Mouse (Mus musculus): ENCODE results near the gene Lyl1. TPM values are rescaled to one million over a fixed set of nuclear protein-coding genes. Genes with fewer than 3 reads are reported as not detected.

Gene Lyl1
- polyA plus RNA-seq, 1 experiment: 2.9 TPM

DNA sequence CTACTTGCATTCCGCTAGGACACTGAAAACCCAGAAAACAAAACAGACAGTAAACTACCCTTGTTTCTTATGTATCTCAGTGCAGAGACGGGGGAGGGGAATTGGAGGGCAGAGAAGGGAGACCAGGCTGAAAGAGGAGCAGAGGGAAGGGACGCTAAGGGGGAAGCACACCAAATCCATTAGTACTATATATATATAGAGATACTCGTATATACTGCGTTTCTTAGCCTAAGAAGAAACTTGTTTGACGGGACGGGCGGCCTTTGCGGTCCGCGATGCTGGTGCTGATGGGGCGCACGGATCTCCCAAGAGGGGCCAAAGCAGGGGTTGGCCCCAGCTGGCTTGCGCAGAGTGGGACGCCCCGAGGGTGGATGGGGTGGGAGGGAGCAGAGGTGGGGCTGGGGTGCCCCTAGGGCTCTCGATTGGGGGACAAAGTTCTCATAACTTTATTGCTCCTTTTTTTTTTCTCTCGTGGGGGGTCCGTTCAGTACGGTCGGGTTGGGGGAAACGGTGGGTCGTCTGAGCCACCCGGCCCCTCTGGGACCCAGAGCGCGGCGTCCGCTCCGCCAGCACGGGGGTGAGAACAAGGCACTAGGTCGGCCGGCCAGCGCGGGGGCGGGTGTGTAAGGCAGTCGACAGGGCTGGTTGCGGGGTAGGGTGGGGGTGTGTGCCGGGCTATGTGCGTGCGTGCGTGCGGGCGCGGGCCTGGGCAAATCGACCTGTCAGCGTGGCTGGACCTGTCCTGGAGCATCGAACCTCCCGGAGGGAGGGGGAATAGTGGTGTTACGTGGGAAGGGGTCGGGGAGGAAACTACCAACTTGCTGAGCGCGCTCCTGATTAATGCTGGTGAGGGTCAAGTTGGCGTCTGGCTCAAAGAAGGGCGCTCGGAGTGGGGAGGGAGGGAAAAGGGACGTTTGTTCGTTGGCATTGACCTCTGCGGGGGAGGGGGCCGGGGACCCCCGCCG, 3.9 kb downstream of the Lyl1 start:
- H3K4me3 ChIP-seq (ENCODE audit: insufficient read depth, low read depth, low read length): peak overlapping the region; percentile 57
- peak overlapping the region; percentile 49 for H3K27ac ChIP-seq (replicated peaks; ENCODE audit: low read depth, low read length)
- peaks cover 23% of the 10 kb centered on the region for H3K4me1 ChIP-seq (ENCODE audit: control insufficient read depth, insufficient read depth, insufficient read length, low read length)

DNA sequence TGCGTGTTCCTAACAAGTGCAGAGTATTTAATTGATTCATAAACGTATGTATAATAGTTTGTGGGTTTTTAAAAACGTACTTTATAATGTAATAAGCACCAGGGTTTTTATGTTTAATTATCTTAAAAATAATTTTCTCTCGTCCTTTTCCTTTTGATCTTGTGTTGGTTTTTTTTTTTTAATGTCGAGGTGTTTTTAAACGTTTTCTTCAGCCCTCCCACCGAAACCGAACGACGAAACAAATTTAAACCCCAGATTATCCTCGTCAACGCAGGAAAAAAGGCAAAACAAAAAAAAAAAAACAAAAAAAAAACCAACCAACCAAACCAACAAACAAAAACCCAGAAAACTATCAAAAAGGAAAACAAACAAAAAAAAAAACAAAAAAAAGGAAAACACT, 4.7 kb downstream of the Lyl1 start:
- H3K4me1 ChIP-seq (ENCODE audit: control insufficient read depth, insufficient read depth, insufficient read length, low read length): peaks cover 20% of the 10 kb centered on the region
- peak overlapping the region; percentile 57 for H3K4me3 ChIP-seq (ENCODE audit: insufficient read depth, low read depth, low read length)
- no peak overlapping the region for H3K27ac ChIP-seq (replicated peaks; ENCODE audit: low read depth, low read length)

DNA sequence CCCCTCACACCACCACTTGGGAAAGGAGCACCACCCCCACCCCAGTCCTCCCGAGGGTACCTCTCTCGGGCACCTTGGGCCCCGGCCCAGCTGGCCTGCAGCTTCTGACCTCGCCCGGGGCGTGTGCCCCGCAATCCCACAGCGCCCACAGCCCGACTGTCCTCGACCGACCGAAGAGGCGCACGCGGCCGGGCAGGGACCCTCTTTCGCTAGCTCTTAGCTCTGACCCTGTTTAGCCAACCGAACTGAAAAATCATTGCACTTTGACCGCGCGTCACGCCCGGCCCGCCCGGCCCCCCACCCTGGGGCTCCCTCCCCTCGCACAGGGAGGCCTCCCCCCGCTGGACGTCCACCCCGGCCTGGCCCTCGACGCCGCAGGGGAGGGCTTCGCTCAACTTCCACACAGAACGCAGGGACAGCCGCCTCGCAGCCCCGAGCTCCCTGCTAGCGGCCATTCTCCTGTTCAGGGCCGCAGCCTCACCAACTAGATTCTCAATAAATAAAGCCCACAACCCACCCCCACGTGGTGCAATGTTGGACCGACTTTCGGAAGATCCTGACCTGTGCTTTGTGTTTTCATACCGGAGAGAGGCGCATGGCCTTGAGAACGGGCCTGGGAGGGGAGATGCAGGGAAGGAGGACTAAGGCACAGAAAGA, 5.5 kb downstream of the Lyl1 start:
- peak overlapping the region; percentile 46 for H3K4me3 ChIP-seq (ENCODE audit: insufficient read depth, low read depth, low read length)
- peak overlapping the region; percentile 64 for H3K27ac ChIP-seq (replicated peaks; ENCODE audit: low read depth, low read length)
- peaks cover 20% of the 10 kb centered on the region for H3K4me1 ChIP-seq (ENCODE audit: control insufficient read depth, insufficient read depth, insufficient read length, low read length)

DNA sequence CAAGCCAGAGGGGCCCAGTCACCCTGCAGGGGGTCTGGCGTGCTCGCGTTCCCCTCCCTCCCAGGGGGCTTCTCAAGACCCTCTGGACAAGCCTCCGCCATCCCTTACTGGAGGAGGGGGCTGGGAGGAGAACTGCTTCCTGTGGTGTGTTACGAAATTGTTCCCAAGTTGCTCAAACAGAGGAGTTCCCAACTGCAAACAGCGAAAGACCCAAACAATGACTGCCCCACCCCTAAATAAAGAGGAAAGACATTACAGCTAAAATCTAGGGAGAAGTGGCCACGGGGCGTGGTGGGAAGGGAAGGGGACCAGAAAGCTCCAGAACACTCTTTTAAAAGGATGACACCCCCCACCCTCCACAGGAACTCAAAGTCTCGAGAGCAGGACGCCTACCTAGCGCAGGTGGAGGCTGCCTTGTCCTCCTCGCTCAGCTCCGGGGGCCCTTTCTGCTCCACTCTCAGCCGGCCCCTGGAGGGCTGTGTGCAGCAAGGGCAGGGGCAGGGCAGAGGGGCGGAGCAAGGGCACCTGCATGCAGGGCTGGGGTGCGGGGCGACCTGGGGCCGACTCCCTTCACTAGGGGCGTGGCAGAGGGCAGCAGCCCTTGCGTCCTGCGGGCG, 6.1 kb downstream of the Lyl1 start:
- Histone ChIP-seq H3K4me3 (ENCODE audit: insufficient read depth, low read depth, low read length) (peak overlapping the region; percentile 46), H3K4me1 (ENCODE audit: control insufficient read depth, insufficient read depth, insufficient read length, low read length) (peaks cover 21% of the 10 kb centered on the region), H3K27ac (replicated peaks; ENCODE audit: low read depth, low read length) (peak overlapping the region; percentile 70)

DNA sequence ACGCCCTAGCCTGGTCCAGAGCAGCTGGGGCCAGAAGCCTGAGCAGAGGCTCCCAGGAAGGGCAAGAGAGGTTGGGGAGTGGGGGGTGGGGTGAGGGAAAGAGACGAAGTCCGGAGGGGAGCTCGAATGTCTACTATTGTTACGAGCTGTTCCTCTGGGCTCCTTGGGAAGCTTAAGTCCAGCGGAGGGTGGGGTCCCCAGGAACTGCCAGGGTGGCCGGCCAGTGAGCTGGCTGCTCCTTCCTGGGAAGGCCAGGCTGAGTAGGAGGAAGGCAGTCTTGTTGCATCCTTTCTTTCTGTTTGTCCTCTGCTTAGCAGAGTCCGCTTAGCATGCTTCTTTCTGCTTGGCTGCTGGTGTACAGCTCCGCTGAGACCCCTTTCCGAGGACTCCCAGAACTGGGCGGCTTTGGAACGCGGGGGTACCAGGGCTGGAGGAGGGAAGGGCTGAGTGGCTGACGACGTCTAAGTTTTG, 6.8 kb downstream of the Lyl1 start:
- peak overlapping the region; percentile 70 for H3K27ac ChIP-seq (replicated peaks; ENCODE audit: low read depth, low read length)
- peak overlapping the region; percentile 46; the same call in 1 of the 2 replicates for H3K4me3 ChIP-seq (ENCODE audit: insufficient read depth, low read depth, low read length)
- peaks cover 21% of the 10 kb centered on the region for H3K4me1 ChIP-seq (ENCODE audit: control insufficient read depth, insufficient read depth, insufficient read length, low read length)

DNA sequence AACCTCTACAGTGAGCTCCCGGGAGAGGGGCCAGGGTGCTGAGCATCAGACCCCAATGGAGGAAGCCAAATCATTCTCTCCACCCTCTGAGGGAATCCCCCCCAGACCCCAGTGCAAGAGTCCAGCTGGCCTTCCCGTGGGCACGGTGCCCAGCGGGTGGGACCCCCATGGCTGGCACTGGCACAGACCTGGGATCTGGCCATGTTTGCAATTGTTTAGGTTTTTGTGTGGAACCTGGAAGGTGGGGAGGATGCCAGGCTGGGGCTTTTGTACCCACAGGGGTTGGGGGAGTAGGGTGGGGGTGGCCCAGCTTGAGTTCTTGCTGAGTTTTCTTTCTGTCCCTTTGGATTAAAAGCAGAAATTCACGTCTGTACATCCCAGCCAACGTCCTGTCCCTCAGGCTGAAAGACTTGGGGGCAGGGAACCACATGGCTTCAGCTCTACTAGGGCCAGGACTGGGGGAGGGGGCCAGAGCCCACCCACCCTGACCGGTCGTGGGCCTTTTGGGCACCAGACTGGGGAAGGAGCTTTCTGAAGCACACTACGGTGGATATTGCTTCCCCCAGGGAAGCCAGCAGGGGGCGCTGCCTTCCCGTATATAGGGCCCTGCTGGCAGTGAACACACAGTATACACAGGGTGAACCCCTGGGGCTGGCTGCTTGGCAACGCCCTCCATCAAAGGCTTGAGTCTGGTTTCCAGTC, 7.7 kb downstream of the Lyl1 start:
- no peak overlapping the region for H3K27ac ChIP-seq (replicated peaks; ENCODE audit: low read depth, low read length)
- H3K4me1 ChIP-seq (ENCODE audit: control insufficient read depth, insufficient read depth, insufficient read length, low read length): peaks cover 17% of the 10 kb centered on the region
- H3K4me3 ChIP-seq (ENCODE audit: insufficient read depth, low read depth, low read length): no peak overlapping the region

DNA sequence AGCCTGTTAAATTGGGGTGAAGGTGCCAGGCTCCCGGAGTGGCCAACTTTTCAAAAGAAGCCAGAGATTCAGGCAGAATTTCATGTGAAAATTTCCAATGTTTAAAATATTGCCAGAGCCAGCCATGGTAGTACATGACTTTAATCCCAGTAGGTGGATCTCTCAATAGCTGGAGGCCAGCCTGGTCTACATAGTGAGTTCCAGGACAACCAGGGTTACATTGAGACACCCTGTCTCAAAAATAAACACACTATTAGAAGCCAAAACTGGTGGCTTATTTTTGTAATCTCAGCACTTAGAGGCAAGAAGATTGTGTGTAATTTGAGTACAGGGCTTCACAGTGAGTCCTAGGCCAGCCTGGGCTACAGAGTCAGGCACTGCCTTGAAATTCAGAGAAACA, 8.7 kb downstream of the Lyl1 start:
- Histone ChIP-seq H3K4me1 (ENCODE audit: control insufficient read depth, insufficient read depth, insufficient read length, low read length) (peaks cover 14% of the 10 kb centered on the region), H3K4me3 (ENCODE audit: insufficient read depth, low read depth, low read length) (no peak overlapping the region), H3K27ac (replicated peaks; ENCODE audit: low read depth, low read length) (peak overlapping the region; percentile 36; the same call in 1 of the 2 replicates)

DNA sequence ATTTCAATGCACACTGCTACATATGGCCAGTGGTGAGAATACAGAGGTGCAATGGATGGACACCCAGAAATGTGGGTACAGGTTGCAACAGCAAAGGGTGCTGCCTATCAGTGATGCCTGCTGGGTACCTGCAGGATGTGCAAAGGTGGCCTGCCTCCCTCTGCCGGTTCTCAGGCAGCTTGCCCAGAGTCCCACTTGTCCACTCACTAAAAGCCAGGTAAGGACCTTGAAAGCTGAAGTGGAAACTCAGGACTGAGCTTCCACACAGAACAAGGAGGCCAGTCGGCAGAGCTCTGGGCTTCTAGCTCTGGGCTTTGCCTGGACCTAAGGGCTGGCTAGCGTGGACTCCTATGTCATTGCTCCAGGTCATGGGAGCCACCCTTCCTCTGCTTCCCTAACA, 10.1 kb downstream of the Lyl1 start:
- peaks cover 11% of the 10 kb centered on the region for H3K4me1 ChIP-seq (ENCODE audit: control insufficient read depth, insufficient read depth, insufficient read length, low read length)
- peak overlapping the region; percentile 67; the same call in 1 of the 2 replicates for H3K27ac ChIP-seq (replicated peaks; ENCODE audit: low read depth, low read length)
- H3K4me3 ChIP-seq (ENCODE audit: insufficient read depth, low read depth, low read length): no peak overlapping the region

DNA sequence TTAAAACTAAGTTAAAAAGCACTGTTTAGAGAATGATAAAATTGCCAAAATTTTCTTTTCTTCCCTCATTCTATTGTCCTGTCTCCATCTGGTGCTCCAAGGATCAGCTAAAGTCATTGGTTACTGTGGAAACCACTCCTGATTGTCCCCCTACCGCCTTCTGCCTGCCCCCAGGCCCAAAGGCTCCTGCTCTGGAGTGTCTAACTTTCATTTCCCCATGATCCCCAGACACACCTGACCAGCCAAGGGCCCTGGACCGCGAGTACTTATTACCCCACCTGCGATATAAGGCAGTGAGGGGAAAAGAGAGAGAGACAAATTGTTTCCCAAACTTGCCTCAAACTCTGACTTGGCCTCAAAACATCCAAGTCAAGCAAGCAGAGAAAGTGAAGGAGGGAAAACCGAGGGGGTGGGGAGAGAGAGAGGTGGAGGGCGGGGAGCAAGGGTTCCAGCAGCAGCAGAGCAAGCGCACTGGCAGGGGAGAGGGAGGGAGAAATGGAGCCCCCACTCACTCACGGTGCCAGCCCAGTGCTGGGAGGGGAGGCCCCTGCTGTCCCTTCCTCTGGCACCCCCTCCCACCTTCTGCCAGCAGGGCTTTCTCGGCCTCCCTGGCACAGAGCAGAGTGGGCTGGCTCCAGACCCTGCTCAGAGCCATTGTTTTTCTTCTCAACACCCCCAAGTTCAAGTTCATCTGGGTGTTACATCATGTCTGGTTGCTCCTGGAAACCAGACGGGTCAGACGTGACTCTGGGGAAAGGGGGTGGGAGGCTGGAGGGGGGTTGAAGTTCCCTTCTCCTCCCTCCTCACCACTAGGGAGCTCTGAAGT, 10.9 kb downstream of the Lyl1 start:
- H3K4me1 ChIP-seq (ENCODE audit: control insufficient read depth, insufficient read depth, insufficient read length, low read length): peaks cover 7% of the 10 kb centered on the region
- H3K27ac ChIP-seq (replicated peaks; ENCODE audit: low read depth, low read length): peak overlapping the region; percentile 67
- H3K4me3 ChIP-seq (ENCODE audit: insufficient read depth, low read depth, low read length): no peak overlapping the region

DNA sequence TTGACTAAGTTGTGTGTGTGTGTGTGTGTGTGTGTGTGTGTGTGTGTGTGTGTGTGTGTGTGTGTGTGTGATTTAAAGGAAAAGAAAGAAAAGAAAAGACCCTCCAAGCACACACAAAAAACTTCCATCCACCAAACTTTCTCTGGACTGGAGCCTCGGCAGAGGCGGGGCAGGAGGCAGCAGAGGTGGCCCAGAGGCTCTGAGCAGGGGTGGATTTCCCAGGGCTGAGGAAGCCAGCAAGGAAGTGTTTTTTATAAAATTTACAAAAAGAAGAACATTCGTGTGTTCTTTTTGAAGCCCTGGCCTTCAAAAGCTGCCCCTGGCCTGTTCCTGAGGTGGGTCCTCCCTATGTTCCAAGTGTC, 11.5 kb downstream of the Lyl1 start:
- Histone ChIP-seq H3K4me1 (ENCODE audit: control insufficient read depth, insufficient read depth, insufficient read length, low read length) (peaks cover 7% of the 10 kb centered on the region; the same call in 1 of the 2 replicates), H3K4me3 (ENCODE audit: insufficient read depth, low read depth, low read length) (no peak overlapping the region), H3K27ac (replicated peaks; ENCODE audit: low read depth, low read length) (peak overlapping the region; percentile 21; the same call in 1 of the 2 replicates)

DNA sequence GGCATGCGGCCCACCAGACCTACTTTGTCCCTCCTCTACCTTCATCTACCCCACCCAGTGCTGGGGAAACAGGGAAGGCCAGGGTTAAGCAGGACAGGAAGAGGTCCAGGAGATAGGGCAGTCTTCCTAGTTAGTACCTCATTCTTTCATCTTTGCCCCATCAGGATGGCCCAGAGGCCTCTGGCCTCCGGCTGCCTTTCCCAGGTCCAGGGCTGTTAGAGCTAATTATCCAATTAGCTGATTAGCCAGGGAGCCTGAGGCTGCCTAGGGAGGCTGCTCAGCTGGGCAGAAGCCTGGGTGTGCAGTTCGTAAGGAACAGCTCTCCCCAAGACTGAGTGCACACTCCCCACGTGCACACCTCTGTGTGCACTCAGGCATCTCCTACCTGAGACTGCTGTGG, 12.1 kb downstream of the Lyl1 start:
- Histone ChIP-seq H3K4me1 (ENCODE audit: control insufficient read depth, insufficient read depth, insufficient read length, low read length) (peaks cover 7% of the 10 kb centered on the region; the same call in 1 of the 2 replicates), H3K4me3 (ENCODE audit: insufficient read depth, low read depth, low read length) (no peak overlapping the region), H3K27ac (replicated peaks; ENCODE audit: low read depth, low read length) (peak overlapping the region; percentile 21; the same call in 1 of the 2 replicates)

DNA sequence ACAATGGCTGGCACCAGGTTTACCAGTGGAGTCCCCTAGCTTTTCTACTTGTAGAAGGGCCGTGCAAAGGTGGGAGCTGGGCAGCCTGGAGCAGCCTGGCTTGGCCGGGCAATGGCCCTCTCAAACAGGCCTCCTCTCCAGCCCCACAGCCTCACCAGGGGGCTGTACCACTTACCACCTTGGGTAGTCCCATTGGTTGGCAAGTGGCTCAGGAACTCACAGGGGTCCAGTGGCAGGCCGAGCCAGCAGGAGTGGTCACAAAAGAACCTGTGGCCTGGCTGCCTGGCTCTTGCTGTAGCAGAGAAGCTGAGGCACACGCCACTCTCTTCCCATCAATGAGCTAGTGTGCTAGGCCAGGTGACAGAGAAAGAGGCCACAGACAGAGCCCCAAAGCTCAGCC, 12.9 kb downstream of the Lyl1 start:
- no peak overlapping the region for H3K4me3 ChIP-seq (ENCODE audit: insufficient read depth, low read depth, low read length)
- no peak overlapping the region for H3K27ac ChIP-seq (replicated peaks; ENCODE audit: low read depth, low read length)
- H3K4me1 ChIP-seq (ENCODE audit: control insufficient read depth, insufficient read depth, insufficient read length, low read length): peaks cover 7% of the 10 kb centered on the region; the same call in 1 of the 2 replicates

DNA sequence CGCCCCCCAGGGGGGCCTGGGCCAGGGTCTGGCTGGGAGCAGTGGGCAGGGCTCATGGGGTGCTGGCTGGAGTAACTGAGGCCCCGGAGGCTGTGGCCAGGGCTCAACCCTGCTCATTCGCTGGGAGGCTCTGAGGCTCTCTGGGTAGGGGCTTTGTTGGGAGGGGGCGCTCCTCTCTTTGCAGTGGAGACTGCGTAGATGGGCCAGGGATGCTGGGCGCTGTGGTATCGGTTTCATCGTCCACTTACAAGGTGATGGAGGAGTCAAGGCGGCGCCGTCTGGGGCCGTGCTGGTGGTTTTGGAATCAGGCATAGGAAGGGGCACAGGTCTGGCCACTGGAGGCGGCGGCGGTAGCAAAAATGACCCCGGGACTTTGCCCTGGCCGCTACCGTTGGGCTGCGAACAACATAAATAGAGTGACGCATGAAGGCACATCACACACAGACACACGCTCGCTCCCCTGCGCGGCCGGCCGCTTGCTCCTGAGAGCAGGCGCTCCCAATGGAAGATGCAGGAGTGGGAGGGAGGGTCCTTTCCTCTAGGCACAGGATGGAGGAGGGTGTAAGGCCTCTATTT, 14.7 kb downstream of the Lyl1 start:
- Histone ChIP-seq H3K4me1 (ENCODE audit: control insufficient read depth, insufficient read depth, insufficient read length, low read length) (peaks cover 7% of the 10 kb centered on the region; the same call in 1 of the 2 replicates), H3K27ac (replicated peaks; ENCODE audit: low read depth, low read length) (no peak overlapping the region), H3K4me3 (ENCODE audit: insufficient read depth, low read depth, low read length) (no peak overlapping the region)

DNA sequence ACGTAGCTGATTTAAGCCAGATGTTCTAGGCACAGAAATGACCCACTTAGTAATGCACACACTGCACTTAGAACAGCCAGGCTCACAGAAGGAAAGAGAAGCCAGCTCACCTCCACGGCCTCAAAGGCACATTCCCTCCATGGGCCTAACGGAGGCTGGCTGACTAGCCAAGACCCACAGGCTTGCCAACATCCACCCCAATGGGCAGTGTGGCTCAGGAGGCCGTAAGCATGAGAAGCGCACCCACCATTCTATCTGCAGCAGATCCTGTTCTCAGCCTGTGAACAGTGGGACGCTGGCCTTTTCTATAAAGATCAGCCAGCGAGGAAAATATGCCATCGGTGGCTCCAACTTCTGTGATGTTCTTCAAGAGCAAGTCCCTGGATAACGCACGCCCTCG, 15.5 kb downstream of the Lyl1 start:
- peaks cover 7% of the 10 kb centered on the region; the same call in 1 of the 2 replicates for H3K4me1 ChIP-seq (ENCODE audit: control insufficient read depth, insufficient read depth, insufficient read length, low read length)
- H3K4me3 ChIP-seq (ENCODE audit: insufficient read depth, low read depth, low read length): no peak overlapping the region
- H3K27ac ChIP-seq (replicated peaks; ENCODE audit: low read depth, low read length): no peak overlapping the region

Data from brown adipose tissue, adult 24 weeks (tissue).